26 mouse cellular contexts compared by ENCODE assay signal in genomic region chr1:143708361-143708760, GRCm38 (mm10). TPM values are rescaled to one million over a fixed set of nuclear protein-coding genes. Genes with fewer than 3 reads are reported as not detected.
DNase-seq lines count a peak whose midpoint lies in the region; ATAC-seq and TF ChIP-seq lines count a peak whose summit lies in the region.
"Had no signal": no experiment of that assay in that cellular context is flagged by ENCODE, and none has a peak within 500 bp of the region (broad histone marks: within the 10 kb centered on the region; RNA-seq: fewer than 3 reads in every experiment).

No protein-coding gene starts in this region.

- H3K4me3 ChIP-seq in testis, adult 2 months (ENCODE audit: control insufficient read depth, low read depth, low read length), result no peak overlapping the region
- no peak overlapping the region for H3K4me3 ChIP-seq in bone marrow, adult 2 months (replicated peaks; ENCODE audit: control insufficient read depth, low read depth, low read length)
- no peak overlapping the region for H3K4me3 ChIP-seq in intestine, embryonic 16.5 days (ENCODE audit: low read length)
- H3K4me3 ChIP-seq: forebrain, embryonic 10.5 days; forebrain, embryonic 13.5 days; heart, embryonic 12.5 days; heart, embryonic 15.5 days had no signal

- H3K9me3 ChIP-seq in intestine, embryonic 16.5 days (ENCODE audit: control insufficient read depth, low read length), result no peaks in the 10 kb centered on the region
- H3K9me3 ChIP-seq: forebrain, embryonic 10.5 days; forebrain, embryonic 13.5 days; heart, embryonic 12.5 days; heart, embryonic 15.5 days had no signal

- H3K27me3 ChIP-seq in testis, adult 2 months (ENCODE audit: control insufficient read depth, insufficient read depth, low read length), result no peaks in the 10 kb centered on the region
- no peaks in the 10 kb centered on the region for H3K27me3 ChIP-seq in intestine, embryonic 16.5 days (replicated peaks; ENCODE audit: control insufficient read depth, insufficient read depth, low read length)
- H3K27me3 ChIP-seq: forebrain, embryonic 13.5 days; heart, embryonic 12.5 days; heart, embryonic 15.5 days had no signal

- H3K36me3 ChIP-seq in testis, adult 2 months (ENCODE audit: control insufficient read depth, insufficient read depth, low read length), result no peaks in the 10 kb centered on the region
- no peaks in the 10 kb centered on the region for H3K36me3 ChIP-seq in intestine, embryonic 16.5 days (ENCODE audit: control insufficient read depth, insufficient read depth, low read length)
- H3K36me3 ChIP-seq: forebrain, embryonic 10.5 days; heart, embryonic 12.5 days; heart, embryonic 15.5 days had no signal

- 39% methylated on average over 6 of the region's 6 CpGs for WGBS in bone marrow, adult 2 months
- WGBS in intestine, embryonic 16.5 days, result 71% methylated on average over 6 of the region's 6 CpGs

- H3K9ac ChIP-seq in intestine, embryonic 16.5 days (ENCODE audit: low read depth, low read length), result no peak overlapping the region
- H3K9ac ChIP-seq: forebrain, embryonic 13.5 days; heart, embryonic 12.5 days; heart, embryonic 15.5 days; hindbrain, embryonic 14.5 days had no signal

- TF ChIP-seq POLR2A in testis, adult 2 months (IDR thresholded peaks at IDR 0.05; ENCODE audit: control insufficient read depth, low read depth, low read length), result no peak
- TF ChIP-seq POLR2A in bone marrow, adult 2 months (IDR thresholded peaks at IDR 0.05; ENCODE audit: borderline replicate concordance, control insufficient read depth, low read depth, low read length), result no peak

- DNase-seq in testis, postnatal 10 days (ENCODE audit: low spot score), result no peak
- peak; percentile 60 for DNase-seq in yolk sac, embryonic 10.5 days (ENCODE audit: low spot score)
- DNase-seq in adrenal gland, postnatal 36 days, result no peak
- DNase-seq in urinary bladder, adult 18-20 months (ENCODE audit: low spot score in 2 of 2), result no peak
- DNase-seq: adrenal gland, postnatal 10 days; cerebellum, adult 11-12 months; cerebellum, adult 8-10 months; cerebellum, postnatal 10 days; cerebellum, postnatal 36 days; gastrocnemius, postnatal 10 days; gastrocnemius, postnatal 36 days; heart, adult 18-20 months; heart, postnatal 10 days; heart, postnatal 36 days had no signal

- ATAC-seq in hematopoietic stem cell, adult 5-6 weeks (replicated peaks in 1 of 2; ENCODE audit: insufficient read depth in 1 of 2, low FRiP score in 2 of 2, low TSS enrichment in 1 of 2, low read depth in 1 of 2, poor library complexity in 2 of 2, severe bottlenecking in 2 of 2), result peak; percentile 17 to 58; a peak in 1 of 4 replicates
- ATAC-seq in intestine, embryonic 16.5 days, result no peak
- ATAC-seq: forebrain, embryonic 13.5 days; forebrain, embryonic 16.5 days; hindbrain, postnatal 0 days; inflammation-experienced regulatory T-cells, adult 6 months had no signal

- no peak for TF ChIP-seq CTCF in testis, adult 2 months (IDR thresholded peaks at IDR 0.05; ENCODE audit: control insufficient read depth, insufficient read depth, insufficient replicate concordance, low read depth, low read length)
- TF ChIP-seq CTCF in bone marrow, adult 2 months (IDR thresholded peaks at IDR 0.05; ENCODE audit: control insufficient read depth, insufficient read depth, low read length), result no peak

- H3K27ac ChIP-seq in testis, adult 2 months (ENCODE audit: control insufficient read depth, insufficient read depth, low read depth, low read length), result peak overlapping the region; percentile 8; the same call in 1 of the 2 replicates
- peak overlapping the region; percentile 50; the same call in 1 of the 2 replicates for H3K27ac ChIP-seq in bone marrow, adult 2 months (ENCODE audit: control insufficient read depth, insufficient read depth, low read depth, low read length, poor library complexity)
- no peak overlapping the region for H3K27ac ChIP-seq in intestine, embryonic 16.5 days (ENCODE audit: low read length)
- H3K27ac ChIP-seq: forebrain, embryonic 10.5 days; forebrain, embryonic 13.5 days; heart, embryonic 15.5 days; hindbrain, embryonic 14.5 days; hindbrain, postnatal 0 days had no signal

- H3K4me2 ChIP-seq in intestine, embryonic 16.5 days (ENCODE audit: low read depth, low read length), result no peak overlapping the region
- H3K4me2 ChIP-seq: forebrain, embryonic 13.5 days; heart, embryonic 12.5 days; heart, embryonic 15.5 days; hindbrain, embryonic 14.5 days had no signal

- H3K4me1 ChIP-seq in testis, adult 2 months (ENCODE audit: control insufficient read depth, insufficient read depth, low read length), result peaks cover 2% of the 10 kb centered on the region
- H3K4me1 ChIP-seq in bone marrow, adult 2 months (ENCODE audit: control insufficient read depth, insufficient read depth, low read length), result peaks cover 2% of the 10 kb centered on the region; the same call in 1 of the 2 replicates
- H3K4me1 ChIP-seq in intestine, embryonic 16.5 days (ENCODE audit: control insufficient read depth, insufficient read depth, low read length), result no peaks in the 10 kb centered on the region

RNA-seq across cellular contexts. Expression of gene Cdc73, which starts 5.7 kb away (rescaled TPM):
- polyA plus RNA-seq in testis, adult 2 months (2012; rRNA removed), result 8.0 and 11.8 TPM in 2 replicates
- polyA plus RNA-seq in bone marrow, adult 2 months (2011; ENCODE audit: insufficient read depth, insufficient read length, low replicate concordance, missing spikeins), result 17.6 and 31.6 TPM in 2 replicates
- 18.1 and 23.9 TPM in 2 replicates for total RNA-seq in hematopoietic stem cell, adult 5-6 weeks (2017)
- 100 to 1,000 TPM in 1 of 2 experiments, 10 to 100 TPM in 1; 96.6 to 115 TPM for total RNA-seq in adrenal gland, postnatal 36 days (2021)
- 7.5 and 8.6 TPM in 2 replicates for polyA plus RNA-seq in intestine, embryonic 16.5 days (2015; fragmentation: Nextera tagmentation; extraction: Ambion mirVana)

RNA-seq across cellular contexts. Expression of gene Glrx2, which starts 7.8 kb away (rescaled TPM):
- 87.3 and 102 TPM in 2 replicates for polyA plus RNA-seq in testis, adult 2 months (2012; rRNA removed)
- polyA plus RNA-seq in bone marrow, adult 2 months (2011; ENCODE audit: insufficient read depth, insufficient read length, low replicate concordance, missing spikeins), result 37.9 and 59.9 TPM in 2 replicates
- 33.1 and 40.3 TPM in 2 replicates for total RNA-seq in hematopoietic stem cell, adult 5-6 weeks (2017)
- 10 to 100 TPM; 79.0 to 99.3 TPM for total RNA-seq in adrenal gland, postnatal 36 days (2021)
- polyA plus RNA-seq in intestine, embryonic 16.5 days (2015; fragmentation: Nextera tagmentation; extraction: Ambion mirVana), result 79.9 and 81.3 TPM in 2 replicates
